In genomic region chr14:122450496-122451382, GRCm38 (mm10) we compare ENCODE assay signal across 9 mouse cellular contexts. TPM values are rescaled to one million over a fixed set of nuclear protein-coding genes. Genes with fewer than 3 reads are reported as not detected.
DNase-seq lines count a peak whose midpoint lies in the region; ATAC-seq lines count a peak whose summit lies in the region.
"Had no signal": no experiment of that assay in that cellular context is flagged by ENCODE, and none has a peak within 500 bp of the region (broad histone marks: within the 10 kb centered on the region; RNA-seq: fewer than 3 reads in every experiment).

TSS of gene Gm5089 (minus strand) at chr14:122451115.

- peak within 1 kb of the TSS; percentile 50 for H3K4me3 ChIP-seq in heart, embryonic 16.5 days (ENCODE audit: low read length)
- peak within 1 kb of the TSS; percentile 16 for H3K4me3 ChIP-seq in stomach, embryonic 14.5 days (ENCODE audit: low read depth, low read length)

- H3K27me3 ChIP-seq in heart, embryonic 16.5 days (ENCODE audit: control insufficient read depth, insufficient read depth, low read length) = peaks cover 72% of the 10 kb centered on the region
- peaks cover 51% of the 10 kb centered on the region for H3K27me3 ChIP-seq in stomach, embryonic 14.5 days (ENCODE audit: control insufficient read depth, insufficient read depth, low read length)
- H3K27me3 ChIP-seq: CH12.LX had no signal

- H3K27ac ChIP-seq in heart, embryonic 16.5 days (ENCODE audit: low read length) = no peak within 1 kb of the TSS
- no peak within 1 kb of the TSS for H3K27ac ChIP-seq in stomach, embryonic 14.5 days (ENCODE audit: low read length)

- peak within 1 kb of the TSS; percentile 73 for H3K4me2 ChIP-seq in heart, embryonic 16.5 days (ENCODE audit: low read depth, low read length)
- peak within 1 kb of the TSS; percentile 39 for H3K4me2 ChIP-seq in stomach, embryonic 14.5 days (replicated peaks; ENCODE audit: low read depth, low read length)

- peak within 1 kb of the TSS; percentile 18; the same call in 1 of the 2 replicates for H3K9ac ChIP-seq in heart, embryonic 16.5 days (ENCODE audit: low read length)
- no peak within 1 kb of the TSS for H3K9ac ChIP-seq in stomach, embryonic 14.5 days (replicated peaks; ENCODE audit: low read depth, low read length)

- H3K4me1 ChIP-seq in heart, embryonic 16.5 days (ENCODE audit: control insufficient read depth, insufficient read depth, low read length) = 0 out of 2 replicates have a peak, but pooled peaks cover 9% of the 10 kb centered on the region
- H3K4me1 ChIP-seq in stomach, embryonic 14.5 days (ENCODE audit: control insufficient read depth, insufficient read depth, low read length) = peaks cover 6% of the 10 kb centered on the region; the same call in 1 of the 2 replicates

- peak; percentile 33 for DNase-seq in gastrocnemius, postnatal 10 days
- no peak for DNase-seq in gastrocnemius, adult 18-20 months (ENCODE audit: low spot score)
- DNase-seq in cerebellum, adult 9-10 months = peak; percentile 78
- DNase-seq in kidney, postnatal 36 days = peak; percentile 66 to 78
- DNase-seq in lung, postnatal 25 days (ENCODE audit: low spot score) = peak; percentile 46
- DNase-seq in urinary bladder, postnatal 25 days (ENCODE audit: low spot score) = no peak

- WGBS in heart, embryonic 16.5 days = under 1% methylated on average over 59 of the region's 59 CpGs
- WGBS in stomach, embryonic 14.5 days = 2% methylated on average over 51 of the region's 59 CpGs

- ATAC-seq in heart, embryonic 16.5 days (replicated peaks; ENCODE audit: extremely low read depth, insufficient read depth, low FRiP score) = 0 out of 2 replicates have a peak, but pooled peaks have one; percentile 49
- ATAC-seq in stomach, embryonic 14.5 days (ENCODE audit: insufficient number of reproducible peaks, insufficient read depth, low FRiP score, low read depth) = peak; percentile 61

- no peaks in the 10 kb centered on the region for H3K36me3 ChIP-seq in heart, embryonic 16.5 days (ENCODE audit: control insufficient read depth, insufficient read depth)
- H3K36me3 ChIP-seq in stomach, embryonic 14.5 days (ENCODE audit: control insufficient read depth, insufficient read depth, low read length) = no peaks in the 10 kb centered on the region

- no peaks in the 10 kb centered on the region for H3K9me3 ChIP-seq in heart, embryonic 16.5 days (replicated peaks; ENCODE audit: control insufficient read depth, low read length)
- no peaks in the 10 kb centered on the region for H3K9me3 ChIP-seq in stomach, embryonic 14.5 days (ENCODE audit: control insufficient read depth, low read depth, low read length)

RNA-seq across cellular contexts. Expression of gene Gm5089, which starts in this region (rescaled TPM):
- not detected for total RNA-seq in gastrocnemius, postnatal 10 days (2021)
- not detected for total RNA-seq in gastrocnemius, adult 18-20 months (2021)
- not detected in 2 replicates for polyA plus RNA-seq in heart, embryonic 16.5 days (2015; fragmentation: Nextera tagmentation; extraction: Ambion mirVana)
- polyA plus RNA-seq in stomach, embryonic 14.5 days (2014; fragmentation: Nextera tagmentation; extraction: Ambion mirVana) = not detected in 2 replicates
- total RNA-seq: CH12.LX had no signal

Comparison
In these comparisons a context has a peak if more than half of its experiments do, and no peak if none do; other contexts are left out.
1. Peak in DNase-seq in gastrocnemius, postnatal 10 days; RNA of the gene not detected or under 1 TPM.
2. Peak in ATAC-seq, H3K4me3 ChIP-seq, H3K9ac ChIP-seq and H3K4me2 ChIP-seq in heart, embryonic 16.5 days; RNA of the gene not detected or under 1 TPM.
3. Peak in ATAC-seq, H3K4me3 ChIP-seq and H3K4me2 ChIP-seq in stomach, embryonic 14.5 days; RNA of the gene not detected or under 1 TPM.
4. DNase-seq: peak in cerebellum, adult 9-10 months (single experiment), kidney, postnatal 36 days (2 of 2) and lung, postnatal 25 days (single experiment); none in gastrocnemius, adult 18-20 months (single experiment) and urinary bladder, postnatal 25 days (single experiment).